Mouse (Mus musculus): ENCODE results near the gene Ncln. TPM values are rescaled to one million over a fixed set of nuclear protein-coding genes. Genes with fewer than 3 reads are reported as not detected.

The Ncln gene
- polyA plus RNA-seq, 1 experiment from 2014 or later: 57.1 TPM

- peak; percentile 21 for ATAC-seq
- no peaks in the 10 kb centered on the region for H3K9me3 ChIP-seq
- H3K27ac ChIP-seq: peak overlapping the region; percentile 83
- peak overlapping the region; percentile 33; the same call in 1 of the 2 replicates for H3K9ac ChIP-seq (replicated peaks)
- H3K27me3 ChIP-seq: 0 out of 2 replicates have a peak, but pooled peaks cover 2% of the 10 kb centered on the region
- peak overlapping the region; percentile 23 for H3K4me2 ChIP-seq (replicated peaks)
- H3K36me3 ChIP-seq: peaks cover 38% of the 10 kb centered on the region
- WGBS: 40% methylated on average over 6 of the region's 6 CpGs
- H3K4me3 ChIP-seq (replicated peaks): no peak overlapping the region
- H3K4me1 ChIP-seq (replicated peaks): peaks cover 39% of the 10 kb centered on the region
Measured at GRCm38 (mm10) chr10:81484441-81485059, 11.6 kb downstream of the Ncln start.

DNA sequence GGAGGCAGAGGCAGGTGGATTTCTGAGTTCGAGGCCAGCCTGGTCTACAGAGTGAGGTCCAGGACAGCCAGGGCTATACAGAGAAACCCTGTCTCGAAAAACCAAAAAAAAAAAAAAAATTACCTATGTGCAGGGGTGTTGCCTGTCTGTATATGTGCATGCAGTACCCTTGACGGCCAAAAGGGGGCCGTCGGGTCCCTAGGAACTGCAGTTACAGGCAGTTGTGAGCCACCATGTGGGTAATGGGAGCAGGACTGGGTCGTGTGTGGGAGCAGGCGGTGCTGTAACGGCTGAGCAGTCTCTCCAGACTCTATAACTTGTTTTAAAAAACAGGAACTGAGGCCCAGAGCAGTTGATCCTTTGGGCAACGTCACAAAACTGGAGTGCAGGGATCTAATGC lies 12.2 kb downstream of the Ncln start:
- Histone ChIP-seq H3K9me3 (no peaks in the 10 kb centered on the region), H3K36me3 (peaks cover 34% of the 10 kb centered on the region), H3K4me2 (replicated peaks) (no peak overlapping the region), H3K9ac (replicated peaks) (no peak overlapping the region), H3K27me3 (0 out of 2 replicates have a peak, but pooled peaks cover 2% of the 10 kb centered on the region), H3K27ac (peak overlapping the region; percentile 83), H3K4me1 (replicated peaks) (peaks cover 42% of the 10 kb centered on the region), H3K4me3 (replicated peaks) (no peak overlapping the region)
- 19% methylated on average over 9 of the region's 9 CpGs for whole genome bisulfite sequencing
- ATAC-seq: no peak

DNA sequence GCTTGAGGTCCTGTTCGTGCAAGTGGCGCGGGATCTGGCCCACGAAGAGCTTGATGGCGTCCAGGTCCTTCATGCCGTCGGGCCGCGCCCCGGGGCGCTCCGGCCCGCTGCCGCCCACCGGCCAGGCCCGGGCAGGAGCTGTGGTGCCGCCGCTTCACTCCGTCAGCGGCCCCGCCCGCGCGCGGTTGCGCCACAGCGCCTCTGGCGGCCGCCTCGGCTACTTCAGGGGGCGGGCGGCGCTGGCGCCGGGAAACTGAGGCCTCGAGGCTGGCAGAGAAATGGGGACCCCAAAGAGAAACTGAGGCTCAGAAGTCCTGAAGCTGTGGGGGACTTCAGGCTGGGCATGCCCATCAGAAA lies 13.7 kb downstream of the Ncln start, which contains the start of gene Celf5:
Gene Celf5, minus strand, starts transcription at position 177 of the 357 bp plus-strand sequence.
- ATAC-seq: peak; percentile 61
- WGBS: 0% methylated on average over 36 of the region's 36 CpGs
- Histone ChIP-seq H3K4me3 (replicated peaks) (peak within 1 kb of the TSS; percentile 53), H3K9ac (replicated peaks) (peak within 1 kb of the TSS; percentile 92), H3K9me3 (no peaks in the 10 kb centered on the region), H3K4me2 (replicated peaks) (peak within 1 kb of the TSS; percentile 77), H3K4me1 (replicated peaks) (peaks cover 57% of the 10 kb centered on the region), H3K36me3 (peaks cover 19% of the 10 kb centered on the region), H3K27ac (peak within 1 kb of the TSS; percentile 76), H3K27me3 (peaks cover 10% of the 10 kb centered on the region)

- Histone ChIP-seq H3K9ac (replicated peaks) (peak overlapping the region; percentile 92), H3K4me2 (replicated peaks) (peak overlapping the region; percentile 77), H3K4me1 (replicated peaks) (peaks cover 63% of the 10 kb centered on the region), H3K4me3 (replicated peaks) (peak overlapping the region; percentile 53), H3K27me3 (peaks cover 14% of the 10 kb centered on the region), H3K27ac (peak overlapping the region; percentile 76), H3K9me3 (no peaks in the 10 kb centered on the region), H3K36me3 (peaks cover 16% of the 10 kb centered on the region)
- ATAC-seq: peak; percentile 44
- 2% methylated on average over 35 of the region's 35 CpGs for WGBS
Measured at GRCm38 (mm10) chr10:81481605-81482532, 14.3 kb downstream of the Ncln start.

DNA sequence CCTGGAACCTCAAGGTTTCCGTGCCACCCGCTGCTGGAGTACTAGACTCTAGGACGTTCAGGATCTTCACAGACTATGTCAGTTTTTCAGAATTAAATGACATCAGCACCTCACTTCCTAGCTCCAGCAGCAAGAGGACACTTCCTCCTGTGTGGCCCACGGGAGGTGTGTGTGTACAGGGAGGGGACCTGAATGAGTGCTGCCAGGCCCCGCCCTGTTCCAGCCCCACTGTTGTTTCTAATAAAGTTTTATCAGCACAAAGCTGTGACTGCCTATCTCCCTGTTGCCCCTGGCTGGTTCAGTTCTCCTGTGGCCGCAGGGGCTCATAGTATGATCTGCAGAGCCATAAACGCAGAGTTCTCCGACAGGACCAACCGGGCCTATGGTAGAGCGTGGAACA lies 21.7 kb downstream of the Ncln start:
- no peak for ATAC-seq
- peaks cover 27% of the 10 kb centered on the region for H3K27me3 ChIP-seq
- H3K4me3 ChIP-seq (replicated peaks): no peak overlapping the region
- 87% methylated on average over 10 of the region's 10 CpGs for WGBS
- peaks cover 17% of the 10 kb centered on the region for H3K36me3 ChIP-seq
- no peak overlapping the region for H3K4me2 ChIP-seq (replicated peaks)
- H3K9me3 ChIP-seq: no peaks in the 10 kb centered on the region
- H3K9ac ChIP-seq (replicated peaks): no peak overlapping the region
- H3K27ac ChIP-seq: peak overlapping the region; percentile 96
- peaks cover 65% of the 10 kb centered on the region for H3K4me1 ChIP-seq (replicated peaks)

GRCm38 (mm10) chr10:81473003-81473451 lies 23.2 kb downstream of the Ncln start:
- Histone ChIP-seq H3K4me2 (replicated peaks) (peak overlapping the region; percentile 83), H3K27ac (peak overlapping the region; percentile 96), H3K36me3 (peaks cover 31% of the 10 kb centered on the region), H3K9ac (replicated peaks) (peak overlapping the region; percentile 71), H3K4me1 (replicated peaks) (peaks cover 52% of the 10 kb centered on the region), H3K4me3 (replicated peaks) (peak overlapping the region; percentile 47), H3K9me3 (no peaks in the 10 kb centered on the region), H3K27me3 (peaks cover 30% of the 10 kb centered on the region)
- WGBS: under 1% methylated on average over 22 of the region's 22 CpGs
- ATAC-seq: peak; percentile 88

DNA sequence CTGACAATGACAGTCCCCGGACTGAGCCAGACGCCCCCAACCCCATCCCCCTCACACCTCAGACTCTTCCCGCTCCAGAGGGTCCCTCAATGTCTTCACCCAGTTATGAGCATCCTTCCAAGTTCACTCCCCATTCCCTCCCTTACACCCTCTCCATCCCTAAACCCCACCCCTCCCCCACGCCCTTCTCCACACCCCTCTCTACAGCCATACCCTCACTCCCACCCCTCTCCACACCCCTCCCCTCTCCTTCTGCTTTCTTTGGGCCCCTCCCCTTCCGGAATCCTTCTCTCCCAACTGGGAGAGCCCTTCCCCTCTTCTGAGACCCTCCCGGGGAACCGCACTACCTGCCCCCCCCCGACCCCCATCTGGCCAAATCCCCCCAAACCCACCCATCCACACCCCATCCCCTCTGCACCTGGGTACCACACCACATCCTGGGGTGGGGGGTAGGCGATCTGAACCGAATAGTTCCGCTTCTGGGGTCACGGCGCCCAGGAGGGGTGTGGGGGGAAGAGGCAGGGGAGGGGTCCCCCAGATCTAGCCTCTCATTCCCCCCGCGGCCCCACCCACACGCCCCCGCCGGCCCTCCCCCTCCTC lies 23.7 kb downstream of the Ncln start:
- peak; percentile 59 for ATAC-seq
- H3K27me3 ChIP-seq: peaks cover 32% of the 10 kb centered on the region

DNA sequence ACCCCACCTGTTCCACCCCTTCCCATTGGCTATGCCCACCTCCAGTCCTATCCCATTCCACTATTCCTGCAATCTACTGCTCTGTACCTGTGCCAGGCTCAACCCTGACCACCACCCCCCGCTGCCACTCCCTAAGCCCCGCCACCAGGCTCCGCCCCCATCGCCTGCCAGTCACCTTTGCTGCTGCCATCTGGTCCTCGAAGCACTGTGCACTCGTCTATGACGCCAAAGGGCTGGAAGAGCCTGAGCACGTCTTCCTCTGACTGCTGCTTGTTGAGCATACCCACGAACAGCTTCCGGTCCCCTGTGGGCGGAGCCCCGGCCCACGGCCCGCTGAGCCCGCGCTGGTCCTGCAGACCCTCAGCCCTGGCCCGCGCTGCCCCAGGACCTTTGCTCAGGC lies 25.7 kb downstream of the Ncln start:
- 56% methylated on average over 18 of the region's 18 CpGs for WGBS
- peaks cover 41% of the 10 kb centered on the region for H3K4me1 ChIP-seq (replicated peaks)
- peak overlapping the region; percentile 9; the same call in 1 of the 2 replicates for H3K4me2 ChIP-seq (replicated peaks)
- no peaks in the 10 kb centered on the region for H3K9me3 ChIP-seq
- no peak overlapping the region for H3K27ac ChIP-seq
- H3K4me3 ChIP-seq (replicated peaks): no peak overlapping the region
- H3K9ac ChIP-seq (replicated peaks): no peak overlapping the region
- H3K27me3 ChIP-seq: peaks cover 32% of the 10 kb centered on the region
- ATAC-seq: no peak
- peaks cover 48% of the 10 kb centered on the region for H3K36me3 ChIP-seq

More for the DNA sequence above, 23.7 kb downstream of the Ncln start:
- Histone ChIP-seq H3K36me3 (peaks cover 36% of the 10 kb centered on the region), H3K4me2 (replicated peaks) (peak overlapping the region; percentile 83), H3K9ac (replicated peaks) (peak overlapping the region; percentile 71), H3K4me1 (replicated peaks) (peaks cover 47% of the 10 kb centered on the region), H3K9me3 (no peaks in the 10 kb centered on the region), H3K27ac (peak overlapping the region; percentile 96), H3K4me3 (replicated peaks) (peak overlapping the region; percentile 47)
- whole genome bisulfite sequencing: 2% methylated on average over 18 of the region's 18 CpGs

- peaks cover 44% of the 10 kb centered on the region for H3K36me3 ChIP-seq
- peaks cover 50% of the 10 kb centered on the region for H3K4me1 ChIP-seq (replicated peaks)
- no peak overlapping the region for H3K4me3 ChIP-seq (replicated peaks)
- ATAC-seq: no peak
- H3K9ac ChIP-seq (replicated peaks): no peak overlapping the region; the same call in 1 of the 2 replicates
- WGBS: 87% methylated on average over 5 of the region's 5 CpGs
- no peak overlapping the region for H3K4me2 ChIP-seq (replicated peaks)
- no peaks in the 10 kb centered on the region for H3K9me3 ChIP-seq
- H3K27ac ChIP-seq: no peak overlapping the region
- H3K27me3 ChIP-seq: peaks cover 41% of the 10 kb centered on the region
Measured at GRCm38 (mm10) chr10:81469253-81469652, 26.9 kb downstream of the Ncln start.

- H3K36me3 ChIP-seq: peaks cover 54% of the 10 kb centered on the region
- H3K27me3 ChIP-seq: peaks cover 56% of the 10 kb centered on the region
Measured at GRCm38 (mm10) chr10:81467670-81468235, 28.4 kb downstream of the Ncln start.

DNA sequence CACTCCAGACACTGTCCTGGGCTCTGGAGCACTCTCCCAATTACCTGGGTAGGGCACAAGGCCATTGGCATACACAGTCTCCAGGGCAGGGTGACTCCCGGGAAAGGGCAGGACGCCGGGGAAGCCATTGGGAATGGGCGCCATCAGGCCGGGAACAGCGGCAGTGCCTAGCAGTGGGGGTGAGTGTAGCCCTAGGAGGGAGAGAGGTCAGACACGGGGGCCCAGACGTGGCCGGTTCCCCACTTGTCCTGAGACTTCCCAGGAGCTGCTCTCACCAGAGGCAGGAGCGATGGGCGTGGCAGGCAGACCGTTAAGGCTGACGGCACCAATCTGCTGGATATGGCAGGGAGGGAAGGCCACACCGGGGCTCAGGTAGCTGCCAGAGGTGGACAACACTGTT lies 29.3 kb downstream of the Ncln start:
- H3K9ac ChIP-seq (replicated peaks): no peak overlapping the region
- WGBS: 73% methylated on average over 14 of the region's 14 CpGs
- H3K9me3 ChIP-seq: no peaks in the 10 kb centered on the region
- peaks cover 64% of the 10 kb centered on the region for H3K27me3 ChIP-seq
- peaks cover 62% of the 10 kb centered on the region for H3K36me3 ChIP-seq
- no peak overlapping the region for H3K27ac ChIP-seq
- H3K4me2 ChIP-seq (replicated peaks): no peak overlapping the region
- no peak for ATAC-seq
- H3K4me3 ChIP-seq (replicated peaks): no peak overlapping the region
- H3K4me1 ChIP-seq (replicated peaks): peaks cover 34% of the 10 kb centered on the region

More at GRCm38 (mm10) chr10:81467670-81468235, 28.4 kb downstream of the Ncln start:
- Histone ChIP-seq H3K9ac (replicated peaks) (no peak overlapping the region), H3K4me2 (replicated peaks) (no peak overlapping the region), H3K4me1 (replicated peaks) (peaks cover 41% of the 10 kb centered on the region), H3K27ac (no peak overlapping the region), H3K9me3 (no peaks in the 10 kb centered on the region), H3K4me3 (replicated peaks) (no peak overlapping the region)
- ATAC-seq: no peak
- WGBS: 86% methylated on average over 16 of the region's 16 CpGs
